Mouse (Mus musculus) left cerebral cortex, postnatal 36 days (tissue): Measurements from ENCODE around the gene Peak1. TPM values are rescaled to one million over a fixed set of nuclear protein-coding genes. Genes with fewer than 3 reads are reported as not detected.

Experiments used
- DNase-seq, 2 experiments: peaks; one replicate each; pipeline ENCODE4 v3.0.0; 2021 to 2022; ENCODE audit warnings: low spot score in 2 of 2, mixed read lengths in 1 of 2
- intact Hi-C: fragments of 180-260 bp; cut with DNase I; formaldehyde crosslinking; loops from one replicate; pipeline ENCODE4 v1.15.1; 2025
- total RNA-seq, 2 experiments: library from RNA; stranded (reverse); gene quantifications; 2 replicates each; pipeline ENCODE4 v1.2.3; 2021

Peak1 gene
- total RNA-seq, 2 experiments from 2014 or later = 28.2 to 40.5 TPM

DNA sequence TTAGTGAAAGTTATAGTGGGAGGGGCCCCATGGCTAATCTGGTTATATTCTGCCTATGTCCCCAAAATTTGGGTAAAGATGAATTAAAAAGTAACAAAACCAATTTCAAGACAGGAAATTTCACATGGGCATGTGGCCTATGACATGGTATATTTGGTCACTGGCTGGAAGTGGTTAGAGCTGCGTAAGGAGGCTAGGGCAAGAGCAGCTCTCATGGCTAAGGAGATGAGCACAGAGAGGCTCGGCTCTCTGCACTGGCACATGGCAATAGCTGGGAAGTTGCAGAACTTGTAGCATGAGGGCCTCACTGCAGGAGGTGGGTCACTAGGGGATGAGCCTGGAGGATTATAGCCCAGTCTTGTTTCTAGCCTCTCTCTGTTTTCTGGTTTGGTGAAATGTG lies 199.0 kb downstream of the Peak1 start:
- intact Hi-C loops = loop anchor here (10.0 kb wide), 1 partner anchor 196 kb away; the partner anchor contains the start of genes Hmg20a and Peak1
- DNase-seq = no peak

DNA sequence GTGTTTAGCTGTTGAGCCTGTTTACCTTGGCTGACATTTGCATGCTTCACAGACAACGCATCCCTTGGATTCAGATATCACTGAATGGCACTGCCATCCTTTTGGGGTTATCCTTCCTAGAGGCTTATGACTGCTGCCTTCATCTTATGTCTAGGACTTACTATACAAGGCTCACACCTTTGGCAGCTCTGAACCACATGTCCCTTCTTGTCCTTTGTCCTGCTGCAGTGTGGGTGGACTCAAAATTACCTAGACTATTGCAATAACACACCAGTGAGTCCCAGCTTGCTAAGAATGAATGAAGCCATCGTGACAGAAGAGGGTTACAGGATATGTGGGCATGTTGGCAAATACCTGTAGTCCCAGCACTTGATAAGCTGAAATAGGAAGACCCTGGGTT lies 199.8 kb downstream of the Peak1 start:
- intact Hi-C loops = loop anchor here (10.0 kb wide), 1 partner anchor 197 kb away; the partner anchor contains the start of genes Hmg20a and Peak1
- DNase-seq = no peak

DNA sequence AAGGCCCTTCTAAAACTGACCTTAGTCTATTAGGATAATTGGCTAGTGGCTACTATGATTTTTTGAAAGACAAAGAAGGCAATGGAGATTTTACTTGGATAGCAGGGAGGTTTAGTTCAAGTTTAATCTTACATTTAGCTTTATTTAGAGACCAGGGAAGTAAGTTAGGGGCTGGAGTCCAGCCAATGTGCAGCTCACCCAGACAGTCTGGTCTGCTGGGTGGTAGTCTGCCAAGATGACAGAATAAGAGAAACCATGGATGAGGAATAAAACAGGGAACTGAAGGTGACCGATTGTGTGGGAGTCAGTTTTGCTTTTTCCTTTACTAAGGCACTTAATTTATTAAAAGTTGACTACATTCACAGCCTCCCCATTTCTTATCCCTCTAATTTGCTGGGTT lies 200.5 kb downstream of the Peak1 start:
- no peak for DNase-seq

DNA sequence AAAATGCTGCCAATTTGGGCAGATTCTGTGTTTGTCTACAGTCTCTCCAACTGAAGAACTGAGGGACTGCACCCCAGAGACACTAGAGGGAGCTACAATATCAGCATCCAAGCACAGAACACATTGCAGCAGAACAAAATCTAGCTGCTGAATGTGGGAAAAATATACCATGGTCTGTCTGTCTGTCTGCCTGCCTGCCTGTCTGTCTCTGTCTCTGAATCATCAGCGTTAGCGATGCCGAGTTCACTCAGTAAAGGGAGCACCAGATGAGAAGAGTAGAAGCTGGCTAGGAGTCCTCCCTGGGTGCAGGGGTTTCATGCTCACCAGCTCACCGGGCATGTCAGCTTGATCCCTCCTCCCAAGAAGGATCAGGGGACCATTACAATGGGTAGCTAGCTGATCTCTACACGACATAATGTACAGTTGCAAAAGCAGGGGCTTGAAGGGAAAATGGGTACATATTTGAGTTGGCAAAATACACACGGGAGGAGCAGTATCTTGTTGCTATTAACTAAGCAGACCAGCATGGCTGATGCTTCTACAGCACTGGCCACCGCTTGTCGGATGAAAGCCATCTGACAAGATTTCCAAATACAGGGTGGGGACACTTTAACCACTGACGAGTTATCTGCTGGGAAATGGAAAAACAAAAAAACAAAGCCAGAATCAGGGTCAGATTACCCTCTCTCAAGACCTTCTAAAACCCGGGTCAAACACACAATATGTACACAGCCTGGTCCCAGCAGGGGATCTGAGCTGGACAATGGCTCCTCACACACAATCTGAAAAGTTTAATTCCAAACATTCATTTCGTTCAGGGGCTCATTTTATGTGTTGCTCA lies 204.2 kb downstream of the Peak1 start:
- intact Hi-C loops = loop anchor here (2.0 to 10.0 kb wide), 5 partner anchors 49 to 399 kb away; partner anchors contain the start of genes Hmg20a and Peak1
- peak; percentile 33 to 59 for DNase-seq

More for the DNA sequence above, 200.5 kb downstream of the Peak1 start:
- intact Hi-C loops = loop anchor here (10.0 kb wide), 1 partner anchor 197 kb away; the partner anchor contains the start of genes Hmg20a and Peak1

DNA sequence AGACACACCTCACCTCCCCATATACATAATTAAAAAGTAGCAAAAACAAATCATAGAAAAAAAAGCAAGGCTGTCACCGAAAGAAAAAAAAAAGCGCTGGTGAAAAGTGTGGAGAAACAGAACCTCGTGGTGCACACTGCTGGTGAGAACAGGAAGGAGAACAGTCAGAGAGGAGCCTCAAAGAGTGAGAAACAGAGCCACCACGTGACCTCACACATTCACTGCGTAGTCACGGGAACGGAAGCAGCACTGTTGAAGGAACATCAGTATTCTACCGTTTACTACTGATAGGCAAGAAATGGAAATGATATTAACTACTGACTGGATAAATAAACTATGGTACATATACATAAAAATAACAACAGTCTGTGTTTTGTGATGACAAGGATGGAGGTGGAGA lies 209.1 kb downstream of the Peak1 start:
- intact Hi-C loops = no loop called here

DNA sequence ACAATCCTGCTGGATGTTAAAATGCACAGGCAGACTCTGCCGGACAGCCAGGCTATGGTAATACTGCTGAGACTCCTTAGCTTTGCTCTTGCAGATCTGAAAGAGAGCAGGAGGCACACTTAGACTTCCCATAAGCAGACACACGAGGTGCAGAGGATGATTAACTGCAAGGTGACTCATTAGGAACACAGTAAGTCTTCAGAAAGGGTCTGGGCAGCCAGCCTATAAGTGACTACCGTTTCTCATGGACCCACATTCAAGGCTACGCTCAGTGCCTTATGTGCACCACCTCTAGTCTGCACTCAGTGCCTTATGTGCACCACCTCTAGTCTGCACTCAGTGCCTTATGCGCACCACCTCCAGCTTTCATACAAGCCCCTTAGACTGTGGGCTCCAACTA lies 210.4 kb downstream of the Peak1 start:
- intact Hi-C loops = no loop called here

More for the DNA sequence above, 209.1 kb downstream of the Peak1 start:
- no peak for DNase-seq

DNA sequence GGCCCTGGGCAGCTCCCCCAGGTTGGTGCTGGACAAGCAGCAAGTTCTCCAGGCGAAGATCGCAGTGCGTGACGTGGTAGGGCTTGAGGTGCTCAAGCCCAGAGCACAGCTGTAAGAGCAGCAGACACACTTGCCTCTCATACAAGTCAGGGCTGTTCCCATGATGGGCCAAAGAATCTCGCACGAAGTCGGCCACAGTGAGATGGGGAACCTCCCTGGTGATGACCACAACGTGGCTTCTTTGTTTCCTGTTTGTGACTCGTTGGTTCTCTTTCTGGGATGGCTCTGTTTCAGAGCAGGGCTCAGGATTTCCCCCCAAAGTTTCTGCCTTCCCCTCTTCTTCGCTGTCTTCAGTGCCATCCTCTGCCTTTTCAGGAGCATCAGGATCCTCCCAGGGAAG lies 210.8 kb downstream of the Peak1 start:
- intact Hi-C loops = no loop called here
- DNase-seq = no peak

More for the DNA sequence above, 210.4 kb downstream of the Peak1 start:
- DNase-seq = no peak

DNA sequence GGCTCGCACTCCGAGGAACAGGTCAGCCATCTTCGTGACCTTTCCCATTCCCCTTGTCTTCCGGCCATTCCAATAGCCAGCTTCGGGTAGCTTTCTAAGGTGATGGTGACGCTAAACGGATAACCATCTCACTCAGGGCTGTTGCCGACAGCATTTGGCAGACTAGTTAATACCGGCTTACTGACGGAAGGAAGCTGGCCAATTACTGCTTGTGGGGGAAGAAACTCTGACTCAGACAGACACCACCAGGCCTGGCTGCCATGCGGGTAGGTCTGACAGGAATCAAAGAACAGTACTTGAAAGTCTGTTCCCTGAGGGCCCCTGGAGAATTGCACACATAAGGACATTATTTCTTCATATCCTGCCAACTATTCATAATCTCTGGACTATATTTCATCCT lies 212.5 kb downstream of the Peak1 start:
- DNase-seq = no peak
- intact Hi-C loops = no loop called here

DNA sequence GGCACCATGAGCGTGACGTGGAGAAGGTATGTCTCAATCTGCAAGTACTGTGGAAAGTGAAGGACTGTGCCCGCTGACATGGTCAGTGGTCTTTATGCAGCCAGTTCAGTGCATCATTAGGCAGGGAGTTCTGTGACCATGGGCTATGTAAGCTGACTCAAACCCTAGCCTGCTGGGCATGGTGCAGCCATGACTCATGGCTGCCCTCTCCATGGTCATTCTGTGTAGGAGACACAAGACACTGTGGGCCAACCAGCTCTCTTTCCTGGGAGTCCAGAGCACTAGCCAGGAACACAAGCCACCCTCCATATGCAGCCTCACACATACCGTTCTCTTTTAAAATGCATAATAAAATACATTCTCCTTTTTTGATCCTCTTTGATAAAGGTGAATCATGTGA lies 213.6 kb downstream of the Peak1 start:
- intact Hi-C loops = no loop called here
- DNase-seq = no peak

DNA sequence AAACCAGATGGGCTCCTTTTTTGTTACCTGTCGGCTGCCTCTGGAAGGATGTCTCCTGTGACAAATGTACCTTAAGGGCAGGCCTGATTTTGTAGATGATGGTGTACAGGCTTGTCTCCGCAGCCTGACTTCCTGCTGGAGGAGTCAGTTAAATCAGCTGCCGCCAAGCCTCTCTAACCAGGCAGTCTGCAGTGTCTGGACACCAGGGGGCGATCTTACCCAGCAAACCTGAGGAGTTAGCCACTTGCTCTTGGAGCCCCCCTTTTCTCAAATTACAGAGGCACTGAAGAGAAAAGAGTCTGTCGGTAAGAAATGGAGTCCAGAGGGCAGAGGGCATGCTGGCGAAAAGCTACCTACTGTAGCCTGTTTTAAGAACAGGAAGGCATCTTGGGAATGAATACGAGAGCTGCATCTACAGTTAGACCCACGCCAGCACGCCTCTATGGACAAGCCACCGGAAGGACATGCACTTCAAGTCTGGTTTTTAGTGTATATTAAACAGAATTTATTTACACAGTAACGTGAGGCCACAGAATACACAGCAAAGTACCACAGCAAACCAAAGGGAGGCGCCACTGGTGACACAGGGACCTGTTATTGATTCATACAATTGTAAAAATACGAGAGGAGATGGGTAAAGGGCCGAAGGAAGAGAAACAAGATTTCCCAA lies 217.1 kb downstream of the Peak1 start:
- intact Hi-C loops = no loop called here
- peak; percentile 61 to 80 for DNase-seq

DNA sequence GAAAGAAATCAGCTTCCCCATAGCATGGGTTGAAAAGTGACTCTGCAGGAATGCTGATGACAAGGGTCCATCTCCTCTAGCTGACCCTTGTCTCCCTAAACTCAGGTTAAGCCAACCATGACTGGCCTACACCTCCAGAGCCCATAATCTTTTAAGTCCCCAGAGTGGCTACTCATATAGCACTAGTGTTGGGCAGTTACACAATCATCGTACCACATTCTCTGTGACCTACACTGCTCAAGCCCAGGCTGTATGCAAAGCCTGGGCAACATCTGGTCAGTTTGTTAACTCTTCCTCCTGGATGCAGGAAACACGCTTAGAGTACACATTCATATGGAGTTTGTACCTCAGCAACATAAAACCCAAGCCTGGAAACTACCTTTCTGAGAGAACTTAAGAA lies 217.7 kb downstream of the Peak1 start:
- DNase-seq = no peak
- intact Hi-C loops = no loop called here

DNA sequence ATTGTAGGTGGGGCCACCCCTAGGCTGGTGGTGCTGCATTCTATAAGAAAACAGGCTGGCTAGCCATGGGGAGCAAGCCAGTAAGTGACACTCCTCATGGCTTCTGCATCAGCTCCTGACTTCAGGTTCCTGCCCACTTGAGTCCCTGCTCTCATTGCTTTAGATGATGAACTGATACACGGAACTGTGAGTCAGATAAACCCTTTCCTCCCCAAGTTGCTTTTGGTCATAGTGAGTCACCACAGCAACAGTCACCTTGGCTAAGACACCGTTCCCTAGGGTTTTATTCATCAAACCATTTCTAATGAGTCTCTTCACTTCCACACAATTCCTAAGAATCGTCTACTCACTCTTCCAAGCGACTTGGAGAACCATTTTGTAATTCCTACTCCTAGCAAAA lies 220.9 kb downstream of the Peak1 start:
- no peak for DNase-seq
- intact Hi-C loops = no loop called here

DNA sequence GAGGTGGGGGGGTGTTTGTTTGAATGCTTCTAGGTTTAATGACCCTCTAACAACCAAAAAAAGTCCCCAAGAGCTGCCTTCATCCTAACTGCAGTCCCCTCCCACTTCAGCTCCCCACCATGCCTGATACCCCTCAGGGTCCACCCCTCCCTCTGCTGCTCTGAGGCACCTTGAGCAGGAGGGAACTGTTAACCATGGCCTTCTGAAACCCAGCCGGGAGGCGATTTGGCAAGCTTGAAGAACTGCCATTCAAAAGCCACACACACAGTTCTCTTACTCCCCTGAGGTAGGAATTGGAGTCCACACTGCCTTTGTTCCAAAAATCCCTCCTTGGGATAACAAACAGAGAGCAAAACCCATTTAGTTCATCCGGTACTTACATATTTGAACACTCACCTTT lies 222.7 kb downstream of the Peak1 start:
- intact Hi-C loops = no loop called here
- no peak for DNase-seq

DNA sequence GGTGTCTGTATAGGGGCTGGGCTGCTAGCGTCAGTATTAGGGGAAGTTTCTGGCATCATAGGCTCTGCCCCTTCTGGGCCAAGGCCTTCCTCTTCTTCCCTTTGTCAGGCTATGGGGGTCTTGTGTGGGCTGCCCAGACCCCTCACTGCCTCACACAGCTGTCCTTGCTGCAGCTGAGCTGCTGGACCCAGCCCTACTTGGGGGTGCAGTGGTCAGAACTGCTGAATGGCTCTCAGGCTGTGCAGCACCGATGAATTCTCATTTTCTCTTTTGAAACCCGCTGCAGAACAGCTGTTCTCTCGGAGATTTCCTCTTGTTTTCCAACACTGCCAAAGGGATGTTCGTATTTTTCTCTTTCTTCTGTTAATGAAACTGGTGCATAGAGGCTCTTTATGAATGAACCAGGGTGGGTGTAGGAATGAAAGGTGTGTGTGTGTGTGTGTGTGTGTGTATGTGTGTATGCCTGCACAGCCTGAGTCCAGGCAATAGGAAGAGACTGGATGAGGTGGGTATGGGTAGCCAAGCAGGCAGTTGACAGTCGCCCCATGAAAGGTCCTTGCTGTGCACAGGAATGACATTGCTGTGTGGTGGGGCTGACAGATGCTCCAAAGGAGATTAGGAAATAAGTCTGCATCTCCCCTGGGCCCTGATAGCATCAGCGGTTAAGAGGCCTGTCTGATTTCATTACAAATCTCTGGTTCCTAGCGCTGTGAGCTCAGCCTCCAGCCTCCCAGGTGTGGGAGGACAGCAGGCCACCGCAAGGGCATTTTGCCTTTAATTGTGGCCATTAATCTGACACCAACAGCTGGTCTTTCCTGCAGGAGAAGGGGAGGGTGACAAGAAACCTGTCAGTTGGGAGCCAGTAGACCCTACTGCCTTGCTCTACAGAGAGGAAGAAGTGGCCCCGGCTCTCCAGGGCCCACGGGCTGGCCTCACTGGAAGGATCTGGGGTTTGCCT lies 226.1 kb downstream of the Peak1 start:
- DNase-seq = no peak
- intact Hi-C loops = no loop called here

DNA sequence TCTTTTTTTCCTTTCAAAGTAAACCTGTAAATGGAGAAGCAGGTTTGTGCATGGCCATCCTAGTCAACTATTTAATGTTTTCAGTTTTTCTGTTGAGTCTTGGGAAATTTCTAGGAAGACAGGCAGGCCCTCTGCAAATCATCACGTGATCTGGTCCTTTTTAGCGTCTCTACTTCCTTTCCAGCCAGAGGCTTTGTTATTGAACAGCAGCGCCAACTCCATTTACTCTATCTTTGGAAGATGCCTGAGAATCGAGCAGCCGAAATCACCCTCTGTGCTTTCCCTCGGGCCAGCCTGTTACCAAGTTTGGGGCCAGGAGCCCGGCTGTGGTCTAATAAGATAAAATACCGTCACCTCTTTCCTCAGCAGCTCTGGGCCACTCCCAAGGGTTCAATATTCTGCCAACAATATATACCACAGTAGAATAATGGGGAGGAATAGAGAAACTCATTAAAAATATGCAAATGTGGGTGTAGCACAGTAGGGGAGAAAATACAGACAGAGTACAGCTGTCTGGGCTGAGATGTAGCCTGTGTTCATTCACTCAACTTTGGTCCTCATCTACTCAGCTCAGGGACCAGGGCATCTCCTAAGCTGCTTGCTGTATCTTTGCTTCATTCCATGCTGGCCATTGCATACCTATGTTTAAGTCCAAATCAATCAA lies 237.6 kb downstream of the Peak1 start:
- no peak for DNase-seq
- intact Hi-C loops = no loop called here

DNA sequence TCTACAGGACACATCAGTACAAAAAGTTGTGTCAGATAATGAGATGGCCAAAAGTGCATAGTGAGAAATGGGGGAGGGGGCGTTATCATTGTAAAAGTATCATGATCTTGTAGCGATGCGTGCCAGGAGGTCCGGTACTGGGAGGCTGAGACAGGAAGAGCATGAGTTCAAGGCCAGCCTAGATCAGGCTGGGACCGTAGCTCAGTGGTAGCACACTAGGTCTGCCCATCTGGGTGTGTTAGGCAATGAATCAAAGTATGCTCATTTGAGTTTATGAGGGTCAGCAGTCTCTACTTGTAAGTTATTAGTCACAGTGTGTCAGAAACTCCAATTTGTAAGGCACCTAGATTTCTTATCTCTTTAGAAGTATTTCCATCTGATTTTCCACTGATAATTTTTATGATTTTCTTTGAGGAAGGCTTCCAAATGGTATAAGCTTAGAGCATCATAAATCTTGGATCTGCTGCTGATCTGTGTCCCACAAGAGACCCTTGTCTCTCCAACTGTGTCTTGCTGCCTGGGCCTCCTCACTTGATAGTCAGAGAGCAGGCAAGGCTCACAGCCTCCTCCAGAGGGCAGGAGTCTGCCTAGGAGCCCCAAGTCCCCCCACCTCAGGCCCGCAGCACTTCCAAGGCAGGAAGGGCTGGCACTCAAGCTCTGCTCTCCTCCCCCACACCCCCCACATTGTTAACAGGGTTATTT lies 238.3 kb downstream of the Peak1 start:
- DNase-seq = no peak
- intact Hi-C loops = no loop called here

DNA sequence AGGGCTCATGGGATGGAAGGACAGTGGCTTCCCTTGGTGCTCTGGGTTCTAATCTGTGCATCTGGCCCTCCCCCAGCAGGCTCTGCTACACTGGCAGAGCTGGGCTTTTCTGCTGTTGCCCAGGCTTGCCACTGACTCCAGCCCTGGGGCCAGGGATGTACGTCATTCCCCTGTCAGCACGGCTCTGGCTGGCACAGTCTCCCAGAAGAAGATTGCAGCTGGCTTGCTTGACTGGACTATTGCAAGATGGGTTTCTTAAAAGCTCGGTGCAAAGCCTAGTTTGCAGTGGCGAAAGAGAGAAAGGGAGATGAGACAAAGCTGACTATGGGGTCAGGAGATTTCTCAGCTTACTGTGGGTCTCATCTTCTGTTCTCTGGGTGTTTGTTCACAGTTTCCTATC lies 240.5 kb downstream of the Peak1 start:
- DNase-seq = no peak
- intact Hi-C loops = no loop called here

DNA sequence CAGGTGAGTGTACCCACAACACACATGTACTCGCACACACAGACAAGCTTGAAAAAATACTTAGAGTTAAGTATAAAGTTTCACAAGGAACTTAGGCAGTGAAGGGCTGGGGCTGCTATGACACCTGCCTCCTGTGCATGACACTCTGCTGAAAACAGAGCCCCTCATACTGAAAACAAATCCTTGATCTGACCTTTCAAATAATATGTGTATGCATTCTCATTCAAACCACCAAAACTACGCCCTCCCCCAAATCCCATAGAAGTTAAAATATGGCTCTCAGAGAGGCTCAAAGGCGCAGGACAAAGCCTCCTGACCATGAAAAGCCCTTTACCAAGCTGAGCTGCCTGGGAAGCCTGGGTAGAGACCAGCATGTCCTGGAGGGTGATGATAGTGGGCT lies 242.6 kb downstream of the Peak1 start:
- DNase-seq = no peak
- intact Hi-C loops = no loop called here

DNA sequence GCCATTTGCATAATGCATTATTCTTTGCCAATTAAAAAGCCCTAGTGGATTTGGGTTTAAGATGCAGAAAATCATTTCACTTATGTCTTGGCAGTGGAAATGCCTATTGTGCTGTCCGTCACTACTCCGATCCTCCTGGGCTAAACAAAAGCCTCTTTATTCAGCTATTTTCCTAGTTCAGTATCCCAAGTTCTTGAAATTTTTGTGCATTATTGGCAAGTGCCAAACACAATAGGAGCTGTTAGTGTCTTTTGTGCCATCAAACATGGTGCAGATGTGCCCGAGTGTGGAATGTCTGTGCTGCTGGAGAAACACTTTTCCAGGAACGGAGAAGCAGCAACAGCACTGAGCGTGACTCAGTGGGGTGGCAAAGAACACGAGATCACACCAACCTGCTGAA lies 250.2 kb downstream of the Peak1 start:
- DNase-seq = no peak
- intact Hi-C loops = no loop called here
